Mouse (Mus musculus): Measurements from ENCODE around the gene Large1. TPM values are rescaled to one million over a fixed set of nuclear protein-coding genes. Genes with fewer than 3 reads are reported as not detected.

Gene Large1
- polyA plus RNA-seq, 1 experiment from 2014 or later, result 8.7 TPM

DNA sequence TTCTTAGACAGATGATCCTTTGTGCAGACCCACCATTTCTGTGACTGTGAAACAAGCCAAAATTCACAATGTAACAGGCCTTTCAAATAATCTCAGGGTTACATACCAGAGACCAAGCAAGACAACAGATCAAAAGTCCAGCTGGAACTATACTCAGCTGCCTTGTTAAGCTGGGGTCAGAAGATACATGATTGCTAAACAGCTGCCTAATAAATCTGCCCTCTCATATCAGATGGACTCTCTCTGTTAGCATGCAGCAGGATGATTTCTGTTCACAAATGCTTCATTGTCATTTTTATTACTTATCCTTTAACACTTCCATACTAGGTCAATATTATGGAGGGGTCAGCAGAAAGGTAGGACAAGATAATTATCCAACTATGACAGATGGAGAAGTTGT lies 80.2 kb downstream of the Large1 start:
- Histone ChIP-seq H3K9me3 (ENCODE audit: low read depth, low read length) (no peaks in the 10 kb centered on the region), H3K4me2 (no peak overlapping the region), H3K9ac (no peak overlapping the region), H3K4me1 (ENCODE audit: insufficient read depth) (no peaks in the 10 kb centered on the region), H3K27ac (ENCODE audit: low read depth) (no peak overlapping the region), H3K4me3 (ENCODE audit: low read depth, low read length) (no peak overlapping the region), H3K36me3 (ENCODE audit: insufficient read depth) (no peaks in the 10 kb centered on the region), H3K27me3 (ENCODE audit: insufficient read depth, low read length) (no peaks in the 10 kb centered on the region)
- DNase-seq (peak; percentile 5), ATAC-seq (ENCODE audit: insufficient read depth) (no peak)
- no peak for TF ChIP-seq CTCF (IDR thresholded peaks at IDR 0.05; ENCODE audit: low read depth)

DNA sequence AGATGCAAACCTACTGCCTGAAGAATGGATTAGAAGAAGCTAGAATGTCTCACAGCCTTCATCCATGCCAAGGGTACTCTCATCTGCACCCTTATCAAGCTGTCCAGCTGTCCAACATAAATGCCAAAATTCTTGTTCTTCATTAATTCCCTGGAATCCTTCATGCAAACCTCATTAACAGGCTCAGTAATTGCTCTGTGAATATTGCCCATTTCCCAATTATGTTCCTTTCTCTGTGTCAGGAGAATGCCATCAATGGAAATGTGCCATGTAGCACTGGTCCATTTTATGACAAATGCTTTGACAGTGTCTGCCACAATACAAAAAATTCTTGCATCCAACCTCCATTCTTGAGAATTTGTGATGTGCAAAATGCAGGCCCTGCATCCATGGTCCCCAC lies 82.3 kb downstream of the Large1 start:
- H3K4me1 ChIP-seq (ENCODE audit: insufficient read depth), result no peaks in the 10 kb centered on the region
- no peaks in the 10 kb centered on the region for H3K9me3 ChIP-seq (ENCODE audit: low read depth, low read length)
- no peaks in the 10 kb centered on the region for H3K27me3 ChIP-seq (ENCODE audit: insufficient read depth, low read length)
- DNase-seq (no peak), ATAC-seq (ENCODE audit: insufficient read depth) (no peak)
- H3K36me3 ChIP-seq (ENCODE audit: insufficient read depth), result no peaks in the 10 kb centered on the region
- no peak overlapping the region for H3K27ac ChIP-seq (ENCODE audit: low read depth)
- TF ChIP-seq CTCF (IDR thresholded peaks at IDR 0.05; ENCODE audit: low read depth), result no peak
- H3K9ac ChIP-seq, result no peak overlapping the region
- H3K4me3 ChIP-seq (ENCODE audit: low read depth, low read length), result no peak overlapping the region
- H3K4me2 ChIP-seq, result no peak overlapping the region

DNA sequence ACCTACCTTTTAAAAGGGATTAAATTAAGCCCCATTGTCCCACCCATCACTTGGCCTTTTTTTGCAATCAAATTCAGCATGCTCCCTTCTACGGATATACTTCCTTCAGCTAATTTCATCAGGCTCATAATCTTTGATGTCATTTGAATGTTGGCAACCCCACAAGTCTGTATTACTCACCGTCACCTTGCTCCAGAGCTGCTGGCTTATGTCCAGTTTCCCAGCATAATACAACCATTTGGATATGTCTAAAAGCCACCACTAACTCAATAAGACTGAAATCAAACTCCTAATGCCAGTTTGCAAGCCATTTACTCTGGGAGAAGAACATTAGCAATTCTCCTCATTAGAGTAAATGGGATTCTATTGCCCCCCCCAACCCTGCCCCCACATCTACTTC lies 95.4 kb downstream of the Large1 start:
- no peak for ATAC-seq (ENCODE audit: insufficient read depth)
- 50% methylated on average over 2 of the region's 2 CpGs for WGBS

DNA sequence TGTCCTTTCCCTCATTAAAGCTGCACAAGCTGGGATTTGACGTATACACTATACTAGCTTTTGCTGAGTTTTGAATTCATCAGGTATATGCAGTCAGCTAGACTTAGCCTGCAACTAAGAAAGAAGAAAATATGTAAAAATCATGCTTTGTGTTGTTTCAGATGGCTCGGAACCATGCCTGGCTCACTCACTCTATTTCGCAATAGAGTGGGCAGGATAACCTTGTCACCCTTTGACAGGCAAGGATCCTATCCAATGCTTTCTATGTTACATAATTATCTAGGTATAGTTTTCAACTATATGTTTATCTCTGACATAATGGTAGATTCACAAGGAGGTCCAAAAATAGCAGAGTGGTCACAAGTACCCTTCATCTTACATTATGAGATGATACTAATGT lies 109.2 kb downstream of the Large1 start:
- Histone ChIP-seq H3K9me3 (ENCODE audit: low read depth, low read length) (peaks cover 12% of the 10 kb centered on the region; the same call in 1 of the 2 replicates), H3K4me2 (no peak overlapping the region), H3K9ac (no peak overlapping the region), H3K4me3 (ENCODE audit: low read depth, low read length) (no peak overlapping the region), H3K4me1 (ENCODE audit: insufficient read depth) (no peaks in the 10 kb centered on the region), H3K27ac (ENCODE audit: low read depth) (no peak overlapping the region), H3K36me3 (ENCODE audit: insufficient read depth) (no peaks in the 10 kb centered on the region), H3K27me3 (ENCODE audit: insufficient read depth, low read length) (no peaks in the 10 kb centered on the region)
- ATAC-seq (ENCODE audit: insufficient read depth) (no peak), DNase-seq (no peak)
- TF ChIP-seq CTCF (IDR thresholded peaks at IDR 0.05; ENCODE audit: low read depth), result no peak
- WGBS, result 94% methylated on average over 3 of the region's 3 CpGs

More for the DNA sequence above, 95.4 kb downstream of the Large1 start:
- Histone ChIP-seq H3K36me3 (ENCODE audit: insufficient read depth) (no peaks in the 10 kb centered on the region), H3K4me1 (ENCODE audit: insufficient read depth) (no peaks in the 10 kb centered on the region), H3K27me3 (ENCODE audit: insufficient read depth, low read length) (no peaks in the 10 kb centered on the region), H3K4me3 (ENCODE audit: low read depth, low read length) (no peak overlapping the region), H3K9ac (no peak overlapping the region), H3K27ac (ENCODE audit: low read depth) (no peak overlapping the region), H3K9me3 (ENCODE audit: low read depth, low read length) (0 out of 2 replicates have a peak, but pooled peaks cover 8% of the 10 kb centered on the region), H3K4me2 (no peak overlapping the region)
- no peak for TF ChIP-seq CTCF (IDR thresholded peaks at IDR 0.05; ENCODE audit: low read depth)
- peak; percentile 43 for DNase-seq

DNA sequence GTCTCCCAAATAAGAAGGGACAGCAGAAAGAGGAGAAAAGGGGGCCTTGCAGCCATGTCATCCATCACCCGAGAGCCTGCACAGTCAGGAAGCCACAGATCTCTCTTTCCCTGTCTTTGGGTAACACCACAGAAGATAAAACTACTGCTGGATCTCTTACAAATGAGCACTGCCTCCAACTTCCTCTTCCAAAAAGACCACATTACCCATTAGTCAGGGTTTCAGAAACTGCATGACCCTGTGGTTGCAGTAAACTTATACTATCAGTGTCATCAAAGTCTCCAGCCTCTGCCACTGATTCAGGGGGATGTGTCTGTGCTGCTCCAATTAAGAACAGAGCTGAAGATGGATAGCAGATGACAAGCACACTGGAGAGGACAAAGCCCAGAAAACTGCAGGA lies 111.3 kb downstream of the Large1 start:
- H3K27ac ChIP-seq (ENCODE audit: low read depth), result no peak overlapping the region
- H3K36me3 ChIP-seq (ENCODE audit: insufficient read depth), result no peaks in the 10 kb centered on the region
- ATAC-seq (ENCODE audit: insufficient read depth), result no peak
- no peak for DNase-seq
- H3K4me1 ChIP-seq (ENCODE audit: insufficient read depth), result no peaks in the 10 kb centered on the region
- no peaks in the 10 kb centered on the region for H3K27me3 ChIP-seq (ENCODE audit: insufficient read depth, low read length)
- peaks cover 12% of the 10 kb centered on the region; the same call in 1 of the 2 replicates for H3K9me3 ChIP-seq (ENCODE audit: low read depth, low read length)
- H3K4me3 ChIP-seq (ENCODE audit: low read depth, low read length), result no peak overlapping the region
- WGBS, result 86% methylated on average over 1 of the region's 1 CpGs
- no peak for TF ChIP-seq CTCF (IDR thresholded peaks at IDR 0.05; ENCODE audit: low read depth)
- no peak overlapping the region for H3K4me2 ChIP-seq
- H3K9ac ChIP-seq, result no peak overlapping the region

DNA sequence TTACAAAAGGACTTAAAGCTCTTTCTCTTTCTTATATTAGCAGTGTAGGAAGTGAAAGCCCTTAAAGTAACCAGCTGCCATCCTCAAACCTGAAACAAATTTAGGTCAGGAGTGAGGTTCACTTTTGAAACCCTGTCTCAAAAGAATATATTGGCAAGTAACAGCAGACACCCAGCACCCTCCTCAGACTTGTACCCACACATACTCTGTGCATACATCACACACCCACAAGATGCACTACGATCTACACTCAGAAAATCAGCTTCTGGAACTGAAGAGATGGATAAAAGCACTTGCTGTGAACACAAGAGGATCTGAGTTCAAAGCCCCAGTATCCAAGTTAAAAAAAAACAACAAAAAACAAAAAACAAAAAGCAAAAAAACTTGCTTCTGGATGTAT lies 119.1 kb downstream of the Large1 start:
- no peak for DNase-seq

DNA sequence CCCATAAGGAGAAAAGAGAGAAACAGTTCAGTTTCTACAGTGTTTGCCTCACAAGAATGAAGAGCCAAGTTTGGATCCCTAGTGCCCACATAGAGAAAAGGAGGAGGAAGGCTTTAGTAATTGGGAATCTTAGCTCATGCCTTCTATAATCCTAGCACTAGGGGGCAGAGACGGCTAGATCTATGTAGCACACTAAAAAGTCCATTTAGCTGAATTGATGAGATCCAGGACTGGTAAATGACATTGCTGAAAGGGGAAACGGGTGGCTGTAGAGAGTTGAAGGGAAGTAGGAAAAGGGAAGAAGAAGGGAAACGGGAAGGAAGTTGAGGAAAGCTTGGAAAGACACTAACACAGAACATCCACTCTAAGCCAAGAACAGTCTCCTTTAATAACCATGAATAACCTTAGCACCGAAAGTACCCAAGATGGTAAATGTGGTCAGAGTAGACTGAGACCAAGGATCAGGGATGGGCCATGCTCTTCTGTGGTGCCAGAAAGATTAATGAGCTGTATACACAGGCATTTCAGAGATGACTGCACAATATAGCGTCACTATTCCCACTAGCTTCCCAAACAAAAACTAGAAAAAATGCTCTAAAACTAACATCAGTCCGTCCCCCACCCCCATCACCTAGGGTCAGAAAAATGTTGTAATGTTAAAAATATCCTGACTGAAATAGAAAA lies 119.8 kb downstream of the Large1 start:
- DNase-seq, result peak; percentile 79
- Histone ChIP-seq H3K4me3 (ENCODE audit: low read depth, low read length) (no peak overlapping the region), H3K27ac (ENCODE audit: low read depth) (no peak overlapping the region), H3K9me3 (ENCODE audit: low read depth, low read length) (no peaks in the 10 kb centered on the region), H3K9ac (no peak overlapping the region), H3K4me1 (ENCODE audit: insufficient read depth) (no peaks in the 10 kb centered on the region), H3K4me2 (no peak overlapping the region), H3K27me3 (ENCODE audit: insufficient read depth, low read length) (no peaks in the 10 kb centered on the region), H3K36me3 (ENCODE audit: insufficient read depth) (no peaks in the 10 kb centered on the region)
- peak; percentile 77 for TF ChIP-seq CTCF (IDR thresholded peaks at IDR 0.05; ENCODE audit: low read depth)
- 42% methylated on average over 6 of the region's 6 CpGs for WGBS
- 0 out of 2 replicates have a peak, but pooled peaks have one; percentile 49 for ATAC-seq (ENCODE audit: insufficient read depth)

More for the DNA sequence above, 119.1 kb downstream of the Large1 start:
- Histone ChIP-seq H3K4me2 (no peak overlapping the region), H3K9ac (no peak overlapping the region), H3K9me3 (ENCODE audit: low read depth, low read length) (no peaks in the 10 kb centered on the region), H3K27me3 (ENCODE audit: insufficient read depth, low read length) (no peaks in the 10 kb centered on the region), H3K27ac (ENCODE audit: low read depth) (no peak overlapping the region), H3K36me3 (ENCODE audit: insufficient read depth) (no peaks in the 10 kb centered on the region), H3K4me1 (ENCODE audit: insufficient read depth) (no peaks in the 10 kb centered on the region), H3K4me3 (ENCODE audit: low read depth, low read length) (no peak overlapping the region)
- 91% methylated on average over 1 of the region's 1 CpGs for WGBS
- no peak for TF ChIP-seq CTCF (IDR thresholded peaks at IDR 0.05; ENCODE audit: low read depth)
- ATAC-seq (ENCODE audit: insufficient read depth), result no peak

Data from lung, embryonic 14.5 days (tissue).